Comparison of ENCODE assay signal across 15 mouse cellular contexts in the genomic region with DNA sequence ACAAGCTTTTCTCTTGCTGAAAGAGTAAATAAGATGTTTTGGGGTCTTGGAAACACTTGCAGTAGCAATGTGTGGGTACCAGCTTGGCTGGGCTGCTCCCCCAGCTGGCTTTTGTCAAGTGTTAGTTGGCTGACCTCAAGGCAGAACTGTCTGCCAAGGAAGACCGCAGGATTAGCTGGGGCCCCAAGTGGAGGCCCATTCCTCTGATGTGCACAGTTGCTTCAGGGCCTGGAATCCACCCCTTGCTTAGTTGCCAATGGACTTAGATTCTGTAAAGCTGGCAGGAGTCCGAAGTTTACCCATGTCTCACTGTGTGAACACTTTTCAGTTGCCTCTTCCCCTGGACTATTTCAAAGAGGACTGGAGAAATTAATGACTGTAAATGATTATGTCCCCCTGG. TPM values are rescaled to one million over a fixed set of nuclear protein-coding genes. Genes with fewer than 3 reads are reported as not detected.
A peak's percentile ranks its signal among the peaks of the same experiment; 100 is the strongest.
DNase-seq lines count a peak whose midpoint lies in the region; ATAC-seq lines count a peak whose summit lies in the region.
"Had no signal": no experiment of that assay in that cellular context is flagged by ENCODE, and none has a peak within 500 bp of the region (broad histone marks: within the 10 kb centered on the region; RNA-seq: fewer than 3 reads in every experiment).

No protein-coding gene starts in this region.

- peak; percentile 4 for DNase-seq in kidney, adult 11 months
- DNase-seq in urinary bladder, postnatal 14 days (ENCODE audit: low spot score): peak; percentile 7
- DNase-seq in urinary bladder, adult 2 months (ENCODE audit: low spot score): no peak
- peak; percentile 63 for DNase-seq in lung, postnatal 10 days
- no peak for DNase-seq in left cerebral cortex, postnatal 14 days (ENCODE audit: low spot score in 2 of 2)
- DNase-seq: cerebellum, adult 11-12 months; embryo, embryonic 11 days; heart, postnatal 4 days; kidney, adult 18-20 months; layer of hippocampus, adult 9-11 months; midbrain, embryonic 14.5 days; thymus, postnatal 25 days had no signal

- no peak for ATAC-seq in kidney, embryonic 16.5 days (ENCODE audit: low FRiP score, low TSS enrichment)
- ATAC-seq in frontal cortex, adult (ENCODE audit: low TSS enrichment): no peak

- H3K4me2 ChIP-seq in kidney, embryonic 16.5 days (replicated peaks; ENCODE audit: low read depth, low read length): no peak overlapping the region
- H3K4me2 ChIP-seq: neural tube, embryonic 13.5 days had no signal

- intact Hi-C loops in left cerebral cortex, postnatal 14 days (cut with DNase I): no loop called here

- no peak overlapping the region for H3K27ac ChIP-seq in kidney, embryonic 16.5 days (ENCODE audit: low read length)
- H3K27ac ChIP-seq: neural tube, embryonic 13.5 days had no signal

- 76% methylated on average over 2 of the region's 2 CpGs for WGBS in kidney, embryonic 16.5 days

- H3K36me3 ChIP-seq in kidney, embryonic 16.5 days (ENCODE audit: insufficient read depth, low read length): no peaks in the 10 kb centered on the region
- H3K36me3 ChIP-seq: neural tube, embryonic 13.5 days had no signal

- no peak overlapping the region for H3K9ac ChIP-seq in kidney, embryonic 16.5 days (replicated peaks; ENCODE audit: low read length)
- H3K9ac ChIP-seq: neural tube, embryonic 13.5 days had no signal

- H3K4me3 ChIP-seq in kidney, embryonic 16.5 days (ENCODE audit: low read length): no peak overlapping the region
- H3K4me3 ChIP-seq: neural tube, embryonic 13.5 days had no signal

- H3K4me1 ChIP-seq in kidney, embryonic 16.5 days (ENCODE audit: insufficient read depth, low read length): no peaks in the 10 kb centered on the region
- H3K4me1 ChIP-seq: neural tube, embryonic 13.5 days had no signal

- 0 out of 2 replicates have a peak, but pooled peaks cover 2% of the 10 kb centered on the region for H3K9me3 ChIP-seq in kidney, embryonic 16.5 days (ENCODE audit: low read length)
- H3K9me3 ChIP-seq: neural tube, embryonic 13.5 days had no signal

- no peaks in the 10 kb centered on the region for H3K27me3 ChIP-seq in kidney, embryonic 16.5 days (ENCODE audit: insufficient read depth, low read length)
- H3K27me3 ChIP-seq: neural tube, embryonic 13.5 days had no signal

RNA-seq across cellular contexts. Expression of a gene that starts 57.8 kb away (rescaled TPM):
- 14.9 and 16.5 TPM in 2 replicates for polyA plus RNA-seq in kidney, embryonic 16.5 days (2015; fragmentation: Nextera tagmentation; extraction: Ambion mirVana)
- 8.8 and 10.2 TPM in 2 replicates for polyA plus RNA-seq in urinary bladder, adult 2 months (2012; rRNA removed)
- 10 to 100 TPM; 11.3 to 12.9 TPM for total RNA-seq in left cerebral cortex, postnatal 14 days (2021)

Comparison
In these comparisons a context has a peak if more than half of its experiments do, and no peak if none do; other contexts are left out.
1. DNase-seq: peak in kidney, adult 11 months (single experiment), urinary bladder, postnatal 14 days (single experiment) and lung, postnatal 10 days (single experiment); none in urinary bladder, adult 2 months (single experiment) and left cerebral cortex, postnatal 14 days (0 of 2).